Mouse (Mus musculus) urinary bladder, postnatal 14 days (tissue): Measurements from ENCODE around the gene Metap1d.
A peak's percentile ranks its signal among the peaks of the same experiment; 100 is the strongest.

Experiments
- DNase-seq: peaks from one replicate; pipeline ENCODE4 v3.0.0; 2021; ENCODE audit warnings: low spot score

The Metap1d gene

GRCm38 (mm10) chr2:71545401-71545881 is 92.4 kb downstream of the Metap1d start:
- DNase-seq: no peak

GRCm38 (mm10) chr2:71545882-71546639 is 93.0 kb downstream of the Metap1d start:
- no peak for DNase-seq

GRCm38 (mm10) chr2:71546640-71547071 is 93.6 kb downstream of the Metap1d start, which contains the start of gene Dlx2:
Gene Dlx2, minus strand, starts transcription at chr2:71546754.
- DNase-seq: no peak

- peak; percentile 70 for DNase-seq
Observed at GRCm38 (mm10) chr2:71547829-71548228, 94.8 kb downstream of the Metap1d start.

GRCm38 (mm10) chr2:71550330-71550729 is 97.3 kb downstream of the Metap1d start:
- DNase-seq: no peak

GRCm38 (mm10) chr2:71551704-71552103 is 98.6 kb downstream of the Metap1d start:
- no peak for DNase-seq

GRCm38 (mm10) chr2:71556071-71556470 is 103.0 kb downstream of the Metap1d start:
- no peak for DNase-seq

- no peak for DNase-seq
Observed at GRCm38 (mm10) chr2:71566466-71566865, 113.4 kb downstream of the Metap1d start.

- DNase-seq: no peak
Observed at GRCm38 (mm10) chr2:71573736-71574135, 120.7 kb downstream of the Metap1d start.
